Mouse (Mus musculus) kidney, adult 2 months (tissue): ENCODE results near the gene Ypel2.

Experiments
- CTCF ChIP-seq: fragments of 200-500 bp; conservative IDR thresholded peaks from 2 replicates; pipeline ENCODE4 v1.5.1; 2011; ENCODE audit warnings: low read depth, mild to moderate bottlenecking, control low read depth, low read length, moderate library complexity, mixed read lengths; ENCODE audit not compliant: insufficient read depth, insufficient read length
- POLR2A ChIP-seq: fragments of 200-500 bp; IDR thresholded peaks from one replicate; pipeline ENCODE4 v1.6.1; 2011; ENCODE audit warnings: low read depth, low read length, control low read depth

GRCm38 (mm10) chr11:86919468-86919867 lies 74.0 kb downstream of the Ypel2 start:
- TF ChIP-seq CTCF (no peak), POLR2A (no peak)
